Mouse (Mus musculus) testis, adult 2 months (tissue): Measurements from ENCODE around the gene Hcn3.

Experiments used
- CTCF ChIP-seq: fragments of 200-500 bp; IDR thresholded peaks from 2 replicates; pipeline ENCODE4 v1.5.1; 2012; ENCODE audit warnings: low read depth, mild to moderate bottlenecking, inconsistent platforms, low read length, moderate library complexity; ENCODE audit not compliant: control insufficient read depth, insufficient read depth, insufficient replicate concordance
- POLR2A ChIP-seq: fragments of 200-500 bp; IDR thresholded peaks from 2 replicates; pipeline ENCODE4 v1.6.1; 2012; ENCODE audit warnings: low read depth, mild to moderate bottlenecking, inconsistent platforms, low read length, moderate library complexity; ENCODE audit not compliant: control insufficient read depth

- TF ChIP-seq POLR2A (no peak), CTCF (no peak)
Observed at GRCm38 (mm10) chr3:89102495-89103290, 57.3 kb downstream of the Hcn3 start.
